Mouse (Mus musculus) monocyte, adult 2 months (primary cell): ENCODE measurements around the gene Mrpl3.
A peak's percentile ranks its signal among the peaks of the same experiment; 100 is the strongest.
"Not testable (repeated sequence)": the region's sequence is repeated elsewhere in the genome, so short reads cannot be mapped to it uniquely, and the experiment has no call there.

Source experiments
- DNase-seq, 2 experiments: peaks; one replicate each; pipeline ENCODE4 v3.0.0; 2022; ENCODE audit warnings: low spot score in 2 of 2, low read depth in 1 of 2

The Mrpl3 gene

GRCm38 (mm10) chr9:105053147-105053557 lies at the start of gene Mrpl3:
Gene Mrpl3 (plus strand): TSS chr9:105053239.
- peak; percentile 37 to 77 for DNase-seq

GRCm38 (mm10) chr9:105010721-105011120 lies 42.3 kb upstream of the Mrpl3 start:
- no peak for DNase-seq

- DNase-seq = no peak
Measured at GRCm38 (mm10) chr9:105018186-105018585, 34.9 kb upstream of the Mrpl3 start.

- DNase-seq = no peak
Measured at GRCm38 (mm10) chr9:105028311-105028710, 24.7 kb upstream of the Mrpl3 start.

GRCm38 (mm10) chr9:105032572-105032971 lies 20.5 kb upstream of the Mrpl3 start:
- DNase-seq = no peak

- no peak for DNase-seq
Measured at GRCm38 (mm10) chr9:105033641-105034040, 19.4 kb upstream of the Mrpl3 start.

GRCm38 (mm10) chr9:105037847-105038246 lies 15.2 kb upstream of the Mrpl3 start:
- no peak for DNase-seq

GRCm38 (mm10) chr9:105046014-105046413 lies 7.0 kb upstream of the Mrpl3 start:
- no peak for DNase-seq

- no peak for DNase-seq
Measured at GRCm38 (mm10) chr9:105048351-105048750, 4.7 kb upstream of the Mrpl3 start.

GRCm38 (mm10) chr9:105049636-105050035 lies 3.4 kb upstream of the Mrpl3 start:
- no peak for DNase-seq

- no peak for DNase-seq
Measured at GRCm38 (mm10) chr9:105050257-105050656, 2.8 kb upstream of the Mrpl3 start.

GRCm38 (mm10) chr9:105053812-105054211 lies 773 bp downstream of the Mrpl3 start:
- DNase-seq = no peak

- DNase-seq = no peak
Measured at GRCm38 (mm10) chr9:105069106-105069505, 16.1 kb downstream of the Mrpl3 start.

- no peak for DNase-seq
Measured at GRCm38 (mm10) chr9:105072991-105073748, 20.1 kb downstream of the Mrpl3 start.

- no peak for DNase-seq
Measured at GRCm38 (mm10) chr9:105074851-105075250, 21.8 kb downstream of the Mrpl3 start.

- DNase-seq = no peak
Measured at GRCm38 (mm10) chr9:105076756-105077424, 23.9 kb downstream of the Mrpl3 start.

- DNase-seq = no peak
Measured at GRCm38 (mm10) chr9:105078460-105078859, 25.4 kb downstream of the Mrpl3 start.

- DNase-seq = no peak
Measured at GRCm38 (mm10) chr9:105080246-105080645, 27.2 kb downstream of the Mrpl3 start.

- DNase-seq = no peak
Measured at GRCm38 (mm10) chr9:105100807-105101570, 48.0 kb downstream of the Mrpl3 start.

- no peak for DNase-seq
Measured at GRCm38 (mm10) chr9:105101911-105102310, 48.9 kb downstream of the Mrpl3 start.

- DNase-seq = no peak
Measured at GRCm38 (mm10) chr9:105103893-105104292, 50.9 kb downstream of the Mrpl3 start.

GRCm38 (mm10) chr9:105125206-105125605 lies 72.2 kb downstream of the Mrpl3 start:
- DNase-seq = not testable (repeated sequence)
